Mouse (Mus musculus) megakaryocyte, embryonic 14.5 days (primary cell): ENCODE measurements around the gene Il4i1. TPM values are rescaled to one million over a fixed set of nuclear protein-coding genes. Genes with fewer than 3 reads are reported as not detected.
"Not testable (repeated sequence)": the region's sequence is repeated elsewhere in the genome, so short reads cannot be mapped to it uniquely, and the experiment has no call there.

Experiments used
- H3K27me3 ChIP-seq: replicated peaks from 2 replicates; pipeline ENCODE3; 2012; ENCODE audit warnings: inconsistent platforms
- H3K36me3 ChIP-seq: replicated peaks from 2 replicates; pipeline ENCODE3; 2012; ENCODE audit warnings: low read length, inconsistent platforms, mixed read lengths
- H3K4me1 ChIP-seq: 2 replicates; pipeline ENCODE4 v1.6.1; 2012; ENCODE audit warnings: inconsistent platforms
- H3K4me3 ChIP-seq: replicated peaks from 2 replicates; pipeline ENCODE3; 2012; ENCODE audit warnings: moderate library complexity, mild to moderate bottlenecking, inconsistent platforms
- H3K9me3 ChIP-seq: 2 replicates; pipeline ENCODE4 v1.6.1; 2012; ENCODE audit warnings: inconsistent platforms
- FLI1 ChIP-seq: IDR thresholded peaks from 2 replicates; pipeline ENCODE4 v1.6.1; 2012; ENCODE audit warnings: low read length, inconsistent platforms, mixed read lengths
- GATA1 ChIP-seq: IDR thresholded peaks from 3 replicates; pipeline ENCODE4 v1.6.1; 2012; ENCODE audit warnings: mixed read lengths, low read length, inconsistent platforms, borderline replicate concordance
- polyA plus RNA-seq: library from polyadenylated mRNA; stranded (reverse); fragments of >175 nt; gene quantifications from 2 replicates; pipeline ENCODE4 v1.2.3, GENCODE M21; 2012; ENCODE audit warnings: low replicate concordance; ENCODE audit not compliant: insufficient read depth

The Il4i1 gene
- polyA plus RNA-seq, 1 experiment = 3.0 TPM

DNA sequence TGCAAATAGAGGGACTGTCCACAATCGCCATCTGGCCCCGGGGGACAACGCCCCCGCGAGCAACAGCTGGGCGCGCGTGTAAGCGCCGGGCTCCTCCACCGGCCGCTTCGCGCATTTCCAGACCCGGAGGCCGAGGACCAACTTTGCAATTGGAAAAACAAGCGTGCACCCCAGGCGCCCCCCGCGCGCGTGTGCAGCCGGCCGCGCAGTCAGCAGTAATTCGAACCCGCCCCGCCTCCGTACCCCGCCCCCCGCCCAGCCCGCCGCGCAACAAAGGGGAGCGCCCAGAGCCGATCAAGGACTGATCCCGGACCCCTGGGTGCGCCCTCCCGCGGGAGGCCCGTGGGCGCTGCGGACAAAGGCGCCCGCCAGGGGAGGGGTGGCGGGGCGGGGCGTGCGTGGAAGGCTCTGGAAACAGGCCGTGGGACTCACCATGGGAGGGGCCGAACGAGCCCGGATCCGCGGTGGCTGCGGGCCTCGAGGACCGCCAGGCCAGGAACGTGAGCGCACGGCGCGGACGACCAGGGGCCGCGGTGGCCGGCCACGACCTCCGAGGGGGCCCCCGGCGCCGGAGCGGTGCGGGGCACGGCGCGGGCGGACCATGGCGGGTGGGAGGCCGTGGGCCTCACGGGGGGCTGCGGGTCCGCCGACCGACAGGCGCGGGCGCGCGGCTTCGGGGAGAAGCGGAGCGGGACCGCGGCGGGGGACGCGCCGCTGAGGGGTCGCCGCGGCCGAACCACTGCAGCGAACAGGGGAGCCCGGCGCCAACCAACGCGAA, 52.9 kb downstream of the Il4i1 start:
- Histone ChIP-seq H3K4me1 (peaks cover 64% of the 10 kb centered on the region), H3K36me3 (peaks cover 34% of the 10 kb centered on the region), H3K27me3 (no peaks in the 10 kb centered on the region), H3K4me3 (peak overlapping the region; percentile 94), H3K9me3 (no peaks in the 10 kb centered on the region)
- TF ChIP-seq GATA1 (no peak), FLI1 (no peak)

DNA sequence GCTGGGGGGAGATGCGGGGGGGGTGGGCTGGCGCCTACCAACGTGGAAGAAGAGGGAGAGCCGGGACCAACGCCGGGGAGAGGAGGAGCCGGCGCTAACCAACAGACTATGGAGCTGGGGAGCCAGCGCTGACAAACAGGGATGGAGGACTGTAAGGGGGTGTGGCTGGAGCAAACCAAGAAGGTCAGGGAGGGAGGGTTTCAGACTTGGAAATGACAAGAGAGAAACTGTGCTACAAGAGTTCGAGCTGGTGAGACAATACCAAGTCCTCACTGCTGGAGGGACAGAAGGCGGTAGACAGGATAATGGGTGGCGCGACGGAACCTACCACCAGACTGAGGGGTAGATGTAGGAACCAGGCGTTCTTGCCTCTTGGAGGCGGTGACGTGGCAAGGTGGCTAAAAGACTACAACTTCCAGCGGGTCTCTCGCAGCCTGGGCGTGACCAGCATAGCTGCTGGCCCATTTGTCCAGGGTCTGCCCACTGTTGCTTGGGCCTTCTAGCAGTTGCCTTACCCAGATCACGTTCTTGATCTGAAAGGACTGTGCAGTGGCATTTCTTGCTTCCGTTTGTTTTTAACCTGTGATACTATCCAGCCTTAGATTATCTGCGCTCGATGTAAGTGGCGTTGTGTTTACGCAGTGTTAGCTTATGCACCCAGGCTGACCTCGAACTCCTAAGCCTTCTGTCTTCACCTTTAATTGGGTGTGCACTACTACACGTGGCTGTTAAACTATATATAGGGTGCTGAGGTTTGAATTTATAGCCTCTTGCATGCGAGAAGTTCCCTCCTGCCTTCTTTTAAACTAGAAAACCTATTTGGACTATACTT, 53.7 kb downstream of the Il4i1 start, which contains the start of gene Ptov1:
Gene Ptov1 (minus strand): TSS at position 92 of the 832 bp plus-strand sequence.
- peaks cover 26% of the 10 kb centered on the region for H3K36me3 ChIP-seq
- TF ChIP-seq FLI1 (no peak), GATA1 (no peak)
- peak within 1 kb of the TSS; percentile 94 for H3K4me3 ChIP-seq
- H3K9me3 ChIP-seq = no peaks in the 10 kb centered on the region
- no peaks in the 10 kb centered on the region for H3K27me3 ChIP-seq
- H3K4me1 ChIP-seq = peaks cover 58% of the 10 kb centered on the region

DNA sequence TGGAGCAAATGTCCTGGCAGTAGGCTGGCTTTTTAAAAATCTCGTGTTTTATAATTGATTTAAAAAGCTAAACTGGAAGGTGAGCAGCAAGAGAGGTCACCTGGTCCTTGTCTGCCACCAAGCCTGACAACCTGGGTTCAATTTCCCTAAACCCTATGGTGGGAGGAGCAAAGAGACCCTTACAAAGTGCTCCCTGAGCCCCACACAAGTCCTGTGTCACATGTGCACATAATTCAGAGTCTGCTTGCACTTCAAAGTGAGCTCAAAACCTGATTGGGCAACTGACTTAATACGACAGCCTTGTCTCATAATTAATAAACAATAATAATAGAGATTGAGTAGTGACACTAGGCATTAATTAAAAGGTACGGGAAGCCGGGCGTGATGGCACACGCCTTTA, 54.4 kb downstream of the Il4i1 start:
- Histone ChIP-seq H3K27me3 (no peaks in the 10 kb centered on the region), H3K4me1 (peaks cover 58% of the 10 kb centered on the region), H3K9me3 (no peaks in the 10 kb centered on the region), H3K4me3 (peak overlapping the region; percentile 94), H3K36me3 (peaks cover 21% of the 10 kb centered on the region)
- TF ChIP-seq FLI1 (no peak), GATA1 (no peak)

DNA sequence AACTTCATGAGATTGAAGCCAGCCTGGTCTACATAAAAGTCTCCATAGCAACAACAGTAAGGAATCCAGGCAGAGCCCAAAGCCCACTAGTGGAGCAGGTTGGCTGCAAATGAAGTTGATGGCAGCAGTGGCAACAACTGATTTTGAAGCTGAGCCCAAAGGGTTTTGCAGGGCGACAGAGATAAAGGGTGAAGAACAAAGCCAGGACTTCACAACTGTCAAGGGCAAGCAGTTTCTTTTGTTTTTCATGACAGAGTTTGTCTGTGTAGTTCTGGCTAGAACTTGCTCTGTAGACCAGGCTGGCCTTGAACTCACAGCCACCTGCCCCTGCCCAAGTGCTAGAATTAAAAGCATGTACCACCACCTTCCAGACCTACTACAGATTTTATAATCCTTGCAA, 55.0 kb downstream of the Il4i1 start:
- peaks cover 22% of the 10 kb centered on the region for H3K36me3 ChIP-seq
- no peaks in the 10 kb centered on the region for H3K9me3 ChIP-seq
- no peak overlapping the region for H3K4me3 ChIP-seq
- TF ChIP-seq FLI1 (no peak), GATA1 (no peak)
- H3K4me1 ChIP-seq = peaks cover 55% of the 10 kb centered on the region
- H3K27me3 ChIP-seq = no peaks in the 10 kb centered on the region

DNA sequence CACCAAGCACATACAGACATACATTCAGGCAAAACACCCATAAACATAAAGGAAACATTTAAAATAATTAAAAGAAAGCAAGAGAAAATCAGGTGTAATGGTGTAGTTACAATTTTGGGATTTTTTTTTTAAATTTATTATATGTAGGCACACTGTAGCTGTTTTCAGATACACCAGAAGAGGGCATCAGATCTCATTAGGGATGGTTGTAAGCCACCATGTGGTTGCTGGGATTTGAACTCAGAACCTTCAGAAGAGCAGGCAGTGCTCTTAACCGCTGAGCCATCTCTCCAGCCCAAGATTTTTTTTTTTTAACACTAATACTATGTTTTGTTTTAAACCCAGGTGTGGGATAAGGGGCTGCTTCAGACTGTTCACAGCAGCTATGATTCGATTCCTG, 55.6 kb downstream of the Il4i1 start:
- Histone ChIP-seq H3K4me1 (peaks cover 49% of the 10 kb centered on the region), H3K36me3 (peaks cover 21% of the 10 kb centered on the region)
- not testable (repeated sequence) for H3K27me3 ChIP-seq, H3K9me3 ChIP-seq, H3K4me3 ChIP-seq

DNA sequence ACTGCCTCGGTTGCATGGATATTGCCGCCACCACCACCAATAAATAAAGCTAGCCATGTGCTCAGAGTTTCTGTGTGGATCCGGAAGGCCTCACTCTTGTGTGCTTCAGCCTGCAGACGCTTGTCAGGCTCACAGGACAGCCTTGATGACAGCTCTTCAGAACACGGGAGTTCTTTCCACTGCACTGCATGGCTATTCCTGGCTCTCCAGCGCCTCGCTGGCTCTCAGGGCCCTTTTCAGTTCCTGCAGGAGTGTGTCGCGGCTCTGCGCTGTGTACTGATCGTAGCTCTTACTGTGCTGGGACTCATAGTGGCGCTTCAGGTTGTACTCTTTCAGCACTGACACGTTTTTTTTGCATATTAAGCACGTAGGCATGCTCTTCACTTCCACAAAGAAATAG, 61.6 kb downstream of the Il4i1 start:
- H3K4me3 ChIP-seq = no peak overlapping the region
- peaks cover 73% of the 10 kb centered on the region for H3K36me3 ChIP-seq
- H3K4me1 ChIP-seq = peaks cover 15% of the 10 kb centered on the region
- no peak for TF ChIP-seq GATA1
- TF ChIP-seq FLI1 = no peak
- H3K27me3 ChIP-seq = no peaks in the 10 kb centered on the region
- no peaks in the 10 kb centered on the region for H3K9me3 ChIP-seq

DNA sequence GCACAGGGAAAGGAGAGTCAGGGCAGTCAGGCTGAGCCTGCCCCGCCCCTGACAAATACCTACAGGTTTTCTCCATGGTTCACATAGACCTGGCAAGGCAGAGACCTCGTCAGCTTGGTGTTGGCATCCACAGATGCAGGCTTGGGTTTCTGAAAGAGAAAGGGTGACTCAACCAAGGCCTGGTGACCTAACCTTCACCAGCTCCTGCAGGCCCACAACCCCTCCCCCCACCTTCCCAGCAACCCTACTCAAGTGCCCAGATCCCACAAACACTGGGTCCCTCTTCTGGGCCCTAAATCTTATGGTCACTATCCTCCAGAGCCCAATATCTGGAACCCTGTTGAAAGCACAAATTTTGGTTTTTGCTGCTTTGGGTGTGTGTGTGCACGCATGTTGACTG, 66.8 kb downstream of the Il4i1 start:
- H3K27me3 ChIP-seq = no peaks in the 10 kb centered on the region
- H3K9me3 ChIP-seq = no peaks in the 10 kb centered on the region
- H3K4me1 ChIP-seq = peaks cover 23% of the 10 kb centered on the region
- TF ChIP-seq GATA1 = no peak
- TF ChIP-seq FLI1 = no peak
- no peak overlapping the region for H3K4me3 ChIP-seq
- peaks cover 94% of the 10 kb centered on the region for H3K36me3 ChIP-seq

DNA sequence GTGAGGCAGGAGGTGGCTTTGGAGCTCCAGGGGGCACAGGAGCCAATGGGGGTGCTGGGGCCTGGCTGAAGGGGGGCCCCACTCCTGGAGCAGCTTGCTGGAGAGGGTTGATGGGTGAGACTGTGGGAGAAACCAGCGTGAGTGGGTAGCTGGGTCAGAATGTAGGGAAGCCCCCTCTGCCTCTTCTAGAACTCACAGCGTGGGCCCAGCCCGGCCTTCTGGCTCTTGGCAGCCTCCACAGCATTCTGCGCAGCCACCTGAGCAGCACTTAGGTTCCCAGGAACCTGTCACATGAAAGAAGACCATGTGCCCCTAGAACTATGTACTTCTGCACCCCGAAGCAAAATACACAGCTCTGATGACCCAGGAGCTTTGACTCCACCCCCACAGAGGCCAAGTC, 68.5 kb downstream of the Il4i1 start:
- TF ChIP-seq GATA1 = no peak
- TF ChIP-seq FLI1 = no peak
- peaks cover 94% of the 10 kb centered on the region for H3K36me3 ChIP-seq

DNA sequence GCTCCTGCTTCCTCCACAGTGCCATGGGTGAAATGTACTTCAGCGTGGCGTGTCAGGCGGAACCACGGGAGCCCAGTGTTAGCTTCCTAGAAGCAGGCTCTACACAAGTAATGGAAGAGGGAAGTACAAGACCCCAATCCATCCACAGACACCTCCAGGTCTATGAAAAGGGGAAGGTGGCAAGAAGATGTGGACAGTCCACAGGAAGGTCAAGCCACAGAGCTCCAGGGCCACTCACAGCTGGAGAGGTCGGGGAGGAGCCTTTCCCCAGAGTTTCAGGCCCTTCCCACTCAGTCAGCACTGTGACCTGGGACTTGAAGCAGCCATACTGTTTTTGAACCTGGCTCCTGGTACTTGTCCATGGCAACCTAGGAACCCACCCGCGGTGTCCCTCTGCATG, 70.8 kb downstream of the Il4i1 start:
- Histone ChIP-seq H3K4me1 (peaks cover 51% of the 10 kb centered on the region), H3K27me3 (no peaks in the 10 kb centered on the region), H3K4me3 (no peak overlapping the region), H3K36me3 (peaks cover 81% of the 10 kb centered on the region), H3K9me3 (no peaks in the 10 kb centered on the region)
- TF ChIP-seq GATA1 = no peak
- no peak for TF ChIP-seq FLI1

More for the DNA sequence above, 68.5 kb downstream of the Il4i1 start:
- Histone ChIP-seq H3K4me3 (no peak overlapping the region), H3K27me3 (no peaks in the 10 kb centered on the region), H3K9me3 (no peaks in the 10 kb centered on the region), H3K4me1 (peaks cover 34% of the 10 kb centered on the region)
